Mouse (Mus musculus) heart, postnatal 36 days (tissue): ENCODE results near the gene Slc2a3. TPM values are rescaled to one million over a fixed set of nuclear protein-coding genes. Genes with fewer than 3 reads are reported as not detected.
A peak's percentile ranks its signal among the peaks of the same experiment; 100 is the strongest.

Experiments
- DNase-seq, 2 experiments: peaks; one replicate each; pipeline ENCODE4 v3.0.0; 2021 to 2022
- intact Hi-C: fragments of 180-260 bp; cut with DNase I; formaldehyde crosslinking; loops from one replicate; pipeline ENCODE4 v1.15.1; 2025
- total RNA-seq, 2 experiments: library from RNA; stranded (reverse); gene quantifications; 2 replicates each; pipeline ENCODE4 v1.2.3; 2021

Gene Slc2a3
- total RNA-seq, 2 experiments from 2014 or later, result 1.6 to 2.0 TPM

GRCm38 (mm10) chr6:122766145-122766968, 35.1 kb downstream of the Slc2a3 start:
- intact Hi-C loops, result no loop called here
- no peak for DNase-seq

GRCm38 (mm10) chr6:122765298-122765956, 36.0 kb downstream of the Slc2a3 start:
- intact Hi-C loops, result no loop called here
- no peak for DNase-seq

GRCm38 (mm10) chr6:122764446-122765297, 36.8 kb downstream of the Slc2a3 start:
- intact Hi-C loops, result no loop called here
- DNase-seq, result peak; percentile 31 to 48

GRCm38 (mm10) chr6:122763844-122764445, 37.5 kb downstream of the Slc2a3 start:
- intact Hi-C loops, result no loop called here
- no peak for DNase-seq

GRCm38 (mm10) chr6:122762952-122763700, 38.3 kb downstream of the Slc2a3 start:
- no peak for DNase-seq

DNA sequence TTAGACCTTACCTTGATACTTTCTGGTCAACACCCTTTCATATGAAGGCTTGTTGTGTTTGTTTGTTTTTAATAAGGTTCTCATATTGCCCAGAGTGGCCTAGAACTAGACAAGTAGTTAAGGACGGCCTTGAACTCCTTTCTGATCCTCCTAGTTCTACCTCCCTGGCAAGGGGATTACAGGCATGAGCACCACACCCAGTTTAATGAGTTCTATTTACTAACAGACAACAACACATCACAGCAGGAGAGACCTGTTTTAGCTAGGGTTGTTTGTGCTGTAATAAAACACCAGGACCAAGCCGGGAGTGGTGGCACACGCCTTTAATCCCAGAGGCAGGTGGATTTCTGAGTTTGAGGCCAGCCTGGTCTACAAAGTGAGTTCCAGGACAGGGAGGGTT, 39.0 kb downstream of the Slc2a3 start:
- intact Hi-C loops, result no loop called here
- DNase-seq, result no peak

More at GRCm38 (mm10) chr6:122762952-122763700, 38.3 kb downstream of the Slc2a3 start:
- intact Hi-C loops, result no loop called here

GRCm38 (mm10) chr6:122761901-122762300, 39.5 kb downstream of the Slc2a3 start:
- DNase-seq, result no peak
- intact Hi-C loops, result no loop called here

GRCm38 (mm10) chr6:122761011-122761599, 40.3 kb downstream of the Slc2a3 start:
- intact Hi-C loops, result no loop called here
- peak; percentile 54 to 61 for DNase-seq

- no peak for DNase-seq
- intact Hi-C loops, result no loop called here
Observed at GRCm38 (mm10) chr6:122758732-122759131, 42.7 kb downstream of the Slc2a3 start.

DNA sequence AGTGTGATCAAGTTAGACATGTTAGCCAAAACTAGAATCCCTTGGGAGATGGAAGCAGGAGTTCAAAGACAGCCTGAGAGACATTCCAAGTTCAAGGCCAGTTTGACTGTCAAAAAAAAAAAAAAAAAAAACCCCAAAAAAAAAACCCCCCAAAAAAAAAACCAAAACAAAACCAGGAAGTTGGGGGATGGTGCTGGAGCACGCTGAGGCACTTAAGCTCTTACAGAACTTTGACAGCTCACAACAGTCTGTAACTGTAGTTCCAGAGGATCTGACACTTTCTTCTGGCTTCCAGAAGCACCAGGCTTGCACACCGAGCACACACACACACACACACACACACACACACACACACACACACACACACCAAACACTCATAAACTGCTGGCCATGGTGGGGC, 45.5 kb downstream of the Slc2a3 start:
- intact Hi-C loops, result loop anchor here (2.0 kb wide), 1 partner anchor 15 kb away; no protein-coding TSS in a partner anchor

DNA sequence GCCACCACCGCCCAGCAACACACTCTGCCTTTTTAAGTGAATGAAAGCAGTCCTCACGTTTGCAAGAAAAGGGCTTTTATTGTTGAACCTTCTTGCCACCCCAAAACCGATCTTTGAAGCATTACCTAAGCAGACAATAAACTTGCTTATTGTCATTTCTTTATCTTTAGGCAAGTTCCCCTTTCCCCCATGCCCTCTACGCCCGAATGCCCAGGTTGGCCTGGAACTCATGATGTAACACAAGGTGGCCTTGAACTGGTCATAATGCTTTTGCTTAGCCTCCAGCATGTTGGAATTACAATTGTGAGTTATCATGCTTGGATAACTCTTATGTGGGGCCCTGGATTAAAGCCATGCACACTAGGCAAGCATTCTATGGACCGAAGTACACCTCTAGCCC, 50.9 kb downstream of the Slc2a3 start:
- DNase-seq, result no peak
- intact Hi-C loops, result no loop called here

More for the DNA sequence above, 45.5 kb downstream of the Slc2a3 start:
- no peak for DNase-seq

GRCm38 (mm10) chr6:122744505-122745249, 56.8 kb downstream of the Slc2a3 start:
- DNase-seq, result no peak
- intact Hi-C loops, result loop anchor here (5.0 kb wide), 1 partner anchor 128 kb away; the partner anchor contains the start of gene Necap1

- intact Hi-C loops, result loop anchor here (5.0 kb wide), 1 partner anchor 129 kb away; the partner anchor contains the start of gene Necap1
- DNase-seq, result no peak
Observed at GRCm38 (mm10) chr6:122743353-122743752, 58.1 kb downstream of the Slc2a3 start.

DNA sequence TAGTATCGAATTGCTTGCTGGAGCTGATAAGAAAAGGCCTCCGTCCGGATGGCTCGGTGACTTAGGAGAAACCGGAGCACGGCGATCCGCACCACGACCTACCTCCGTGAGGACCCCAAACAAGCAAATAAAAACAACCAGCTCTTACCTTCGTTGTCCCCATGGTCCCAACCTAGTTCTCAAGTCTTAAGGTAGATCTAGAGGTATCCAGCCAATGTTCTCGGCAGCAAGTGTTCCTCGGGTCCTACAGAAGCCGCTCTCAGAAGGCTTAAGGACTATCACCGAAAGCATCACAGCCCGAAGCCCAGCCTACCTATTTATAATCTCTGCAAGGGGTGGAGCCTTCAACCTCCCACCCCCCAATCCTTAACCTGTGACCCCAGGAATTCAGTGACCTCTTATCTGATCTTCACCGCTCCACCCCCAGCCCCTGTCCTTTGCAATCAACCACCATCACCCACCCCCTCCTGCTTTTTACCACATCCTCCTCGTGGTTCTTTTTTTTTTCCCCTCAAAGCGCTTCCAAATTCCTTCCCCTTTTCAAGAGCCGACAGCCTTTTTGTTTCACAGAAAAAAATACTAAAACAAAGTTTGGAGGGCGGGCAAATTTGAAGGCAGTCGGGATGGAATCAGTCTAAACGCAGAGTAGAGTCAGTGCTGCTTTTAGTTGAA, 59.1 kb downstream of the Slc2a3 start:
- DNase-seq, result peak; percentile 23 to 29
- intact Hi-C loops, result loop anchor here (5.0 kb wide), 1 partner anchor 130 kb away; the partner anchor contains the start of gene Necap1

DNA sequence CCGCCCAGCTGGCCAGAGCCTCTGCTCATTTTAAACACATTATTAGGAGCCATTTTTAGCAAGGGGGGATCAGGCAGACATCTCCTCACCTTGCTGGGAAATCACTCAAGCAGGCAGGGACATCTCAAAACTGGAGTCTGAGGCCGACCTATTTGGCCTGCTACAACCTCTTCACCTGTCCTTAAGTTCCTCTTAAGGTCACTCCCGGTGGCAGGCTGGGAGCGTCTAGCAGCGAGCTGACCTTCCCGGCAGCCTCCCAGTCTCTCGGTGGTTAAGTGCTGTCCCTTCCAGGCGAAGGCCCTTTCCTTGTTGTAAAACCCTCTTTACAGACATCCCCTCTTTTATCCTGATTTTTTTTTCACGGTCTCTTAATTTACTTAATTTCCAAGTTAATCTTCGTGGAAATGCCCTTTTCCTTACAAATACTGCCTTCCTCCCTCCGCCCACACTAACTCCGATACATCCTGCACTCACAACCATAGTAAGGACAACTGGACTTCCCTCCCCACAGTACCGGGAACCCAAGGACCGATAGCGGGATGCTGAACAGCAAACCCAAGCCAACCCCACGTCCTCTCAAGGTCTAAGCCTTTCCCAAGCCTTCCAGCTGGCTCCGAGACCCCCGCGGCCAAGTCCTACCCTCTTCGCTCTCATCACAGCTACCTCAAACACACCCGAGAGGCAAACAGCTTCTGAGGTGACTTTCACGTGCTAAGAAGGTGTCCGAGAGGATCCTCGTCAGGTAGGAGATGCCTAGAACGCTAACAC, 59.8 kb downstream of the Slc2a3 start:
- DNase-seq, result no peak
- intact Hi-C loops, result loop anchor here (2.0 to 5.0 kb wide), 2 partner anchors 15 to 131 kb away; partner anchors contain the start of gene Necap1

- DNase-seq, result peak; percentile 68 to 76
- intact Hi-C loops, result loop anchor here (1.0 to 5.0 kb wide), 3 partner anchors 17 to 132 kb away; partner anchors contain the start of gene Necap1
Observed at GRCm38 (mm10) chr6:122739952-122740351, 61.5 kb downstream of the Slc2a3 start.

DNA sequence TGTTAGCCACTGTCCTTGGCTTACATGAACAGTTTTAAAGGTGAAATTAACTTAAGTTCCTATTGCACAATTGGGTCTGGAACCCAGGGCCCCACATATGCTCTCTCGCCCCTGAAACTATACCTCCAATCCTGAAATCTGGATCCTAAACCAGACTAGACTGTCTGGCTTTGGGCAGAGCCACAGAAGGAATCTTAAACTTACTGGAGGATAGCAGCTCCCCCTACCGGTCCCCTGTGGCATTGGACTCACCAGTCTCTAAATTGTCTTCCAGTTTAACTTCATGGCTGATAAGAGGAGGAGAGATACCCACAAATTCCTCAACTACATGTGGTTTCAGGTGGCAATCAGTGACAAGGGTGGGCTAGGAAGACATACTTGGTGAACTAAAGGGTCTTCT, 81.5 kb downstream of the Slc2a3 start:
- intact Hi-C loops, result loop anchor here (1.0 kb wide), 1 partner anchor 51 kb away; no protein-coding TSS in a partner anchor

More for the DNA sequence above, 81.5 kb downstream of the Slc2a3 start:
- DNase-seq, result peak; percentile 63 to 75
